30 mouse cellular contexts compared by ENCODE assay signal in genomic region chr6:121376159-121376558, GRCm38 (mm10). TPM values are rescaled to one million over a fixed set of nuclear protein-coding genes. Genes with fewer than 3 reads are reported as not detected.
DNase-seq lines count a peak whose midpoint lies in the region; ATAC-seq lines count a peak whose summit lies in the region.
"Had no signal": no experiment of that assay in that cellular context is flagged by ENCODE, and none has a peak within 500 bp of the region (broad histone marks: within the 10 kb centered on the region; RNA-seq: fewer than 3 reads in every experiment).

No protein-coding gene starts in this region.

- 74% methylated on average over 12 of the region's 12 CpGs for WGBS in embryonic facial prominence, embryonic 15.5 days
- 80% methylated on average over 12 of the region's 12 CpGs for WGBS in embryonic facial prominence, embryonic 10.5 days

- H3K27ac ChIP-seq in embryonic facial prominence, embryonic 15.5 days (replicated peaks), result no peak overlapping the region
- no peak overlapping the region for H3K27ac ChIP-seq in embryonic facial prominence, embryonic 10.5 days (replicated peaks)
- H3K27ac ChIP-seq: hindbrain, embryonic 10.5 days; hindbrain, postnatal 0 days; intestine, embryonic 15.5 days; kidney, postnatal 0 days; liver, embryonic 14.5 days; midbrain, embryonic 15.5 days; stomach, postnatal 0 days had no signal

- intact Hi-C loops in left cerebral cortex, postnatal 4 days (cut with DNase I), result no loop called here

- DNase-seq in embryonic facial prominence, embryonic 10.5 days (ENCODE audit: low spot score), result no peak
- peak; percentile 16 for DNase-seq in left cerebral cortex, postnatal 4 days
- DNase-seq in left cerebral cortex, adult 11 months (ENCODE audit: low spot score), result no peak
- DNase-seq in ovary, postnatal 36 days (ENCODE audit: low spot score), result peak; percentile 25
- DNase-seq in ovary, postnatal 10 days (ENCODE audit: low spot score), result no peak
- no peak for DNase-seq in B cell, adult 2 months
- DNase-seq: cerebellum, adult 18-20 months; heart, postnatal 14 days; kidney, adult 2 months; layer of hippocampus, postnatal 36 days; liver; lung, adult 2 months; lung, postnatal 4 days; right cerebral cortex, postnatal 4 days; thymus, postnatal 4 days had no signal

- no peak overlapping the region for H3K9ac ChIP-seq in embryonic facial prominence, embryonic 15.5 days
- H3K9ac ChIP-seq: intestine, embryonic 15.5 days; liver, embryonic 14.5 days; midbrain, embryonic 15.5 days had no signal

- ATAC-seq in embryonic facial prominence, embryonic 15.5 days (ENCODE audit: insufficient number of reproducible peaks, low FRiP score, low TSS enrichment, low read depth), result peak; percentile 24; the same call in 1 of the 2 replicates
- ATAC-seq: forebrain, embryonic 14.5 days; hindbrain, postnatal 0 days; intestine, embryonic 15.5 days; midbrain, embryonic 15.5 days had no signal

- H3K4me2 ChIP-seq in embryonic facial prominence, embryonic 15.5 days (replicated peaks), result no peak overlapping the region
- H3K4me2 ChIP-seq: intestine, embryonic 15.5 days; midbrain, embryonic 15.5 days had no signal

- no peak overlapping the region for H3K4me3 ChIP-seq in embryonic facial prominence, embryonic 15.5 days (replicated peaks)
- H3K4me3 ChIP-seq in embryonic facial prominence, embryonic 10.5 days, result no peak overlapping the region
- H3K4me3 ChIP-seq: hindbrain, embryonic 10.5 days; intestine, embryonic 15.5 days; megakaryocyte, embryonic 14.5 days; midbrain, embryonic 15.5 days had no signal

- no peaks in the 10 kb centered on the region for H3K9me3 ChIP-seq in embryonic facial prominence, embryonic 15.5 days (replicated peaks)
- no peaks in the 10 kb centered on the region for H3K9me3 ChIP-seq in embryonic facial prominence, embryonic 10.5 days
- H3K9me3 ChIP-seq: hindbrain, embryonic 10.5 days; intestine, embryonic 15.5 days; megakaryocyte, embryonic 14.5 days; midbrain, embryonic 15.5 days had no signal

- no peaks in the 10 kb centered on the region for H3K36me3 ChIP-seq in embryonic facial prominence, embryonic 15.5 days
- H3K36me3 ChIP-seq in embryonic facial prominence, embryonic 10.5 days (replicated peaks), result no peaks in the 10 kb centered on the region
- H3K36me3 ChIP-seq: G1E; hindbrain, embryonic 10.5 days; intestine, embryonic 15.5 days; midbrain, embryonic 15.5 days had no signal

- no peaks in the 10 kb centered on the region; the same call in 1 of the 2 replicates for H3K27me3 ChIP-seq in embryonic facial prominence, embryonic 15.5 days
- H3K27me3 ChIP-seq in embryonic facial prominence, embryonic 10.5 days (replicated peaks; ENCODE audit: low read depth, poor library complexity, severe bottlenecking), result peaks cover 7% of the 10 kb centered on the region
- H3K27me3 ChIP-seq: intestine, embryonic 15.5 days; midbrain, embryonic 15.5 days had no signal

- peaks cover 5% of the 10 kb centered on the region; the same call in 1 of the 2 replicates for H3K4me1 ChIP-seq in embryonic facial prominence, embryonic 15.5 days
- 0 out of 2 replicates have a peak, but pooled peaks cover 2% of the 10 kb centered on the region for H3K4me1 ChIP-seq in embryonic facial prominence, embryonic 10.5 days
- H3K4me1 ChIP-seq: intestine, embryonic 15.5 days; megakaryocyte, embryonic 14.5 days; midbrain, embryonic 15.5 days had no signal

RNA-seq across cellular contexts. Expression of gene Slc6a12, which starts 33.3 kb away (rescaled TPM):
- polyA plus RNA-seq in embryonic facial prominence, embryonic 15.5 days (2015; fragmentation: Nextera tagmentation; extraction: Ambion mirVana), result not detected in 2 replicates
- 0.29 TPM in 1 of 2 replicates, not detected in the other for polyA plus RNA-seq in embryonic facial prominence, embryonic 10.5 days (2016; fragmentation: Nextera tagmentation; extraction: Ambion mirVana)
- total RNA-seq in left cerebral cortex, postnatal 4 days (2021), result 1 to 10 TPM; 1.1 to 1.6 TPM
- total RNA-seq: G1E; heart, adult 8-10 months; heart, postnatal 14 days had no signal
- polyA plus RNA-seq: embryonic facial prominence, embryonic 11.5 days; G1E; heart, embryonic 14.5 days; hindbrain, embryonic 10.5 days; neural tube, embryonic 11.5 days had no signal

Comparison
In these comparisons a context has a peak if more than half of its experiments do, and no peak if none do; other contexts are left out.
1. DNase-seq: peak in left cerebral cortex, postnatal 4 days (single experiment) and ovary, postnatal 36 days (single experiment); none in embryonic facial prominence, embryonic 10.5 days (single experiment), left cerebral cortex, adult 11 months (single experiment), ovary, postnatal 10 days (single experiment) and B cell, adult 2 months (0 of 2).